Mouse (Mus musculus): ENCODE measurements around the gene Slc10a1. TPM values are rescaled to one million over a fixed set of nuclear protein-coding genes. Genes with fewer than 3 reads are reported as not detected.

The Slc10a1 gene
- polyA plus RNA-seq, 1 experiment, result not detected

- no peak for DNase-seq (ENCODE audit: low read depth)
Measured at GRCm38 (mm10) chr12:80928881-80929280, 39.6 kb downstream of the Slc10a1 start.

- no peak for DNase-seq (ENCODE audit: low read depth)
Measured at GRCm38 (mm10) chr12:80927518-80927917, 41.0 kb downstream of the Slc10a1 start.

- no peak for DNase-seq (ENCODE audit: low read depth)
Measured at GRCm38 (mm10) chr12:80926550-80926949, 42.0 kb downstream of the Slc10a1 start.

DNA sequence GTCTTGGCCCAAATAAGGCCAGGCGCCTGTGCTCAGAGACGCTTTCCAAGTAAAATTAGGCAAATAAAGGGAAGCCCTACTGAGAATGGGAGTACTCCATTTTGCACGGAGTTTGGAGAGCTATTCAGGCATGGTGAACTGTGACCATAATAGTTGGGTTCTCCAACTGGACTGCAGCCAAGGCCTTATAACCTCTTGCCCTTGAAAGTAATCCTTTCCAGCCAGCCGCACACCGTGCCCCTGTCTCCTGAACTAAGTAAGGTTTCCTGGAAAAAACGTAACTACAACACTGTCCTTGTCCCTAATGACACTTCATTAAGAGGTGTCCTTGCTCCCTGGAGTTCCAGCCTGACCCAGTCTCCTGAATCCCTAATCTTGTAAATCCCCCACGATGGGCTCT, 42.6 kb downstream of the Slc10a1 start:
- no peak for DNase-seq (ENCODE audit: low read depth)

DNA sequence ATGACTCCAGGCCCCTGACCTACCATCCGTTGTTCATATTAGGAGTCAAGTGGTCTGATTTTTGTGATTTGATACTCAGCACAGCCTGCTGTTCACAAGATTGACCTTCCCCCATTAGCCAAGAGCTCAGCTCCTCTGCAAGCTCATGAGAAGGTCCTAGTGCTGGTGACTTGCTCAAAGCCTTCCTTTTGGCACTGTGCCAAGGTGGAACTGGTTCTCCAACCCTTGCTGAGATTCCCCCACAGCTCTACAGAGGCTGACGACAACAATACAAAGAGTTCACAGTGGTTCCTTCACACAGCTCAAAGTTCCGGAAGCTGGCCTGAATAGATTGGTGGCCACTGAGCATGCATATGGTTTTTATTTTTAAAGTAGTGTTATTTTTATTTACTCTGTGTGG, 44.3 kb downstream of the Slc10a1 start:
- DNase-seq (ENCODE audit: low read depth), result peak; percentile 76

DNA sequence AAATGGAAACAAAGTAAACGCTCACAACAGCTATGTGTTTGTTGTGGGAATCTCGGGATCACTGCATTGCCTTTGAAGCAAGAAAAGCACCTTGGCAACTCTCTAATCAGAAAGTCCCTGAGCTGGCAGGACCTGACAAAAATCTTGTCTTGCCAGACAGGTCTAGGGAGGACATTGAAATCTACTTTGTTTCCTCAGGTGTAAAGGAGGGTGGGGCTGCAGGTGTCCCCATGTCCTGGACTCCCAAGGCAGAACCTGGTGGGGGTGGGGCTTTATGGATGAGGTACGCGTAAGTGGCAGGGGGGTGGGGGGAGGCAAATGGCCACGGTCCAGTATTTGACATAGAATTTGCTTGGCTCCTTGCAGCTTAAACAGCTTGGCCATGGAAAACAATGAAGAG, 44.9 kb downstream of the Slc10a1 start:
- DNase-seq (ENCODE audit: low read depth), result no peak

DNA sequence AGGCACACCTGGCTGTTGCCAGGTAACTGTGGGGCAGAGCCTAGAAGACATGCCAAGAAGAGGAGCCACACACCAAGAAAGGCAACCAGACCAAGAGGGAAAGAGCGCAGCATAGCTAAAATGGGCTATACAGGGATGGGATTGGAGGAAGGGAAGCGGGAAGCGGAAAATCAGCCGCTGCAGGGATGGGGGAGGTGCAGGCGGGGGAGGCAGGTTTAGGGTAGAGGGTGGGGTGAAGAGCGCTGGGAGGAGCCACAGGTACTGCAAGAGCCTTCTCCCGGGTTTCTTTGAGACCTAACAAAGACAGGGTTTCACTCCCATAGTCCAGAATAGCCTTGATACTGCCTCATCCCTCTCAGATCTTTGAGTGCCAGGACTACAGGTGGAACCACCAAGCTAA, 45.6 kb downstream of the Slc10a1 start:
- DNase-seq (ENCODE audit: low read depth), result no peak

DNA sequence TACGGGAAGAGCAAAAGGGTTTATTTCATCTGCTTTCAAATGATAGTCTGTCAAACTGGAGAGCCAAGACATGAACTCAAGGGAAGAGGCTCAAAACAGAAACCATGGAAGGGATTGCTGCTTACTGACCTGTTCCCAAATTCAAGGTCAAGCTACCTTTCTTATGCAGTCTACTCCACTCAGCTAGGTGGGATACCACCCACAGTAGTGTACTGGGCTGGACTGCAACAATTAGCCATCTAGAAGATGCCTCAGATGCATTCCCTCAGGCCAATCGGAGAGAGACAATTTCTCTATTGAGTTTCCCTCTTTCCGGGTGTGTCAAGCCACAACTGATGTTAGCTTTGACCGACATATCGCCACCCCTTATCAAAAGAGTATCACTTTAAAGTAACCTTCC, 47.2 kb downstream of the Slc10a1 start:
- DNase-seq (ENCODE audit: low read depth), result no peak

GRCm38 (mm10) chr12:80917764-80918163, 50.7 kb downstream of the Slc10a1 start:
- DNase-seq (ENCODE audit: low read depth), result no peak

DNA sequence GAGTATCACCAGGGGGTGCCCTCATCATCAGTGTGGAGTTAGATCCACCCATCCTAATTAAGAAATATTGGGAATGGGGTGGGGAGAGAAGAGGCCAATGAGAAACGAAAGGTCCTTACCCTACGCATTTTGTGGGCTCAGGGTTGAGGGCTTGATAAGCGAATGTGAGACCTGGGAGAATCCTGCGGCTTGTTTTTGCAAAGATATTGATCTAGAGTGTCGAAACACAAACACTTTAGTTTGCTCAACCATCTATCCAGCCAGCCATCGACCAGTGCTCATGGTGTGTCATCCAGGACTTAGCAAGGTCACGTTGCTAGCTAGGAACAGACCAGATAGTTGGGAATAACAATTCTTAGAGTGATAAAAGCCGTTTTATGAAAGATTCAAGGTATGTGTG, 58.9 kb downstream of the Slc10a1 start:
- DNase-seq (ENCODE audit: low read depth), result no peak

Other genes starting within 250 kb of the Slc10a1 start
- gene Ccdc177, start 208.0 kb downstream of the Slc10a1 start, polyA plus RNA-seq (2012; rRNA removed), result 0.01 TPM in 1 of 2 replicates, not detected in the other
- 44.7 and 50.9 TPM in 2 replicates for gene Susd6, start 178.2 kb downstream of the Slc10a1 start, polyA plus RNA-seq (2012; rRNA removed)
- gene Srsf5, start 23.2 kb downstream of the Slc10a1 start, polyA plus RNA-seq (2012; rRNA removed), result 459 and 579 TPM in 2 replicates
- gene Smoc1, start 58.1 kb upstream of the Slc10a1 start, polyA plus RNA-seq (2012; rRNA removed), result 51.5 and 58.4 TPM in 2 replicates